Mouse (Mus musculus): ENCODE measurements around the gene Pmepa1.

Pmepa1 gene

DNA sequence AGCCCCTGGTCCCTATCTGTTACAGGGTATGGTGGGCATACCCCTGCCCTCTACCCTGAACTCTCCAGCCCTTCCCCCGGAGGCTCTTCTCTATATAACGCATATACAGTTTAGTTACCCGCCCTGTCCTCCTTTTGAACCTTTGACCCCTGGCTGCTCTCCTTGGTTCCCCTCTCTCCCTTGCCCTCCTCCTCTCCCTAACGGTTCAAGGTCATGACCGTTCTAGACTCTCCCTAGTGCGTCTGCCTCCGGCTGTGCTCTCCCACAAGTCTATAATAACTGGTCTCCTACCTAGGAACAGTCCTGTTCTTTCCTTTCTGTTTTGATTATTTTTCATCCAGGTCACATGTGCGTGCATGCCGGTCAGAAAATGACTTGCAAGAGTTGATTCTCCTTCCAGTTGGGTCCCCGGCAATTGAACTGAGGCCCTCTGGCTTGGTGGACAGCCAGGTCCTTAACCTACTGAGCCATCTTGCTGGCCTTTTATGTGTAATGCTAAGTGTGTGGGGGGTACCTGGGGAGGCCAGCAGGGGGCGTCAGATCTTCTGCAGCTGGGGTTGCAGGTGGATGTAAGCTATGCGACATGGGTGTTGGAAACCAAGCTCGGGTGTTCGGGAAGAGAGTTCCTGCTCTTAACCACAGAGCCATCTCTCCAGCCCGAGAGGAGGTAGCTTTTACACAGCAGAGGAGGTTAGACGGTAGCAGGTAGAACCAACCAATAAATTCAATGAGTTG is 2.7 kb upstream of the Pmepa1 start:
- no peak for DNase-seq (ENCODE audit: extremely low read depth, low read depth, low spot score)

DNA sequence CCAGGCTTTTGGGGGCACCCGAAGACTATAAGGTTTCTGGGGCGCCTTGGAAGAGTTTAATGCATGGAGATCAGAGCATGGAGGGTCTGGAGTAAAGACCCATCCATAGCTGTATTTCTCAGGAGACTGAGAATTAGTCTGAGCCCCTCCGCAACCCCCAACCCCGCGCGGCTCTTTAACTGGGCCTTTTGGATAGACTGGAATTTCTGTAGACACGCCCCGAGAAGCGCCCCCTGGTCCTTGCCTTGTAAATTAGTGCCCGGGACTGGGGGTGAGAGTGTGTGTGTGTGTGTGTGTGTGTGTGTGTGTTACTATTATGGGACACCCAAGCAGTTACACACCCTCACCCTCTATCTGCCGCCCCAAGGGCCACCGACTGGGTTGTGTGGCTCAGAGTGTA is 526 bp upstream of the Pmepa1 start:
- DNase-seq (ENCODE audit: extremely low read depth, low read depth, low spot score): no peak

DNA sequence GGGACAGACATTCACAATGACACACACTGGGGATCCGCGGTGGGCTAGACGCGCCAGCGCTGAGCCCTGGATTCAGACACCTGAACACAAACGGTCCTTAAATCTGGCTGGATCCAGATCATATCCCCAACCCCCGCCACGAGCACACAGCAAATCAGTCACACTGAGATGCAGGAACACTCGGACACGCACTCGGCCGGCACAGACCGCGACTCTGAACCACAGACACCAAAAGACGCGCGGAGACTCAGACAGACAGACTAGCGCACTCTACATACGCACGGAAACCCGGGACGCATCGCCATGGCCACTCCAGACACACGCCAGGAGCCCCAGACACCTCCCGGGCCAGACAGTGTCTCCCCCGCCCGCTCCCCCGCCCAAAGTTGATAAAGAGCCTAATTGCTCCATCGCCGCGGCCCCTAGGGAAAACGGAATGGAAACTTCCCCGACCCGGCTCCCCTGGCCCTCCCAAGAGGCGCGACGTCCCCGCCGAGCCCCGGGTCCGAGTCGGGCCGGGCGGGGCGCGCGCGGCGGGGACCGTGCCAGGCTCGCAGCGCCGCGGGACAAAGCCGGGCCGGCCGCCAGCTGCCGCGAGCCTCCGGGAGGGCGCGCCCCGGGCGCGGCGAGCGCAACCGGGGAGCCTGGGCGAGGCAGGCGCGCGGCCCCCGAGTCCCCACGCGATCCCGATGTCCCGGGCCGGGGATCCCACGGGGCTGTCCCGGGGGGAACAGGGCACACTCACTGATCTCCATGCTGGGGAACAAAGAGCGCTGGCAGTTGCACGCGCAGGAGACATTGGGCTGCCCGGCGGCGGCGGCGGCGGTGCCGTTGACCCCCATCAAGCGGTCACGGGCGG is 761 bp downstream of the Pmepa1 start:
- no peak for DNase-seq (ENCODE audit: extremely low read depth, low read depth, low spot score)

DNA sequence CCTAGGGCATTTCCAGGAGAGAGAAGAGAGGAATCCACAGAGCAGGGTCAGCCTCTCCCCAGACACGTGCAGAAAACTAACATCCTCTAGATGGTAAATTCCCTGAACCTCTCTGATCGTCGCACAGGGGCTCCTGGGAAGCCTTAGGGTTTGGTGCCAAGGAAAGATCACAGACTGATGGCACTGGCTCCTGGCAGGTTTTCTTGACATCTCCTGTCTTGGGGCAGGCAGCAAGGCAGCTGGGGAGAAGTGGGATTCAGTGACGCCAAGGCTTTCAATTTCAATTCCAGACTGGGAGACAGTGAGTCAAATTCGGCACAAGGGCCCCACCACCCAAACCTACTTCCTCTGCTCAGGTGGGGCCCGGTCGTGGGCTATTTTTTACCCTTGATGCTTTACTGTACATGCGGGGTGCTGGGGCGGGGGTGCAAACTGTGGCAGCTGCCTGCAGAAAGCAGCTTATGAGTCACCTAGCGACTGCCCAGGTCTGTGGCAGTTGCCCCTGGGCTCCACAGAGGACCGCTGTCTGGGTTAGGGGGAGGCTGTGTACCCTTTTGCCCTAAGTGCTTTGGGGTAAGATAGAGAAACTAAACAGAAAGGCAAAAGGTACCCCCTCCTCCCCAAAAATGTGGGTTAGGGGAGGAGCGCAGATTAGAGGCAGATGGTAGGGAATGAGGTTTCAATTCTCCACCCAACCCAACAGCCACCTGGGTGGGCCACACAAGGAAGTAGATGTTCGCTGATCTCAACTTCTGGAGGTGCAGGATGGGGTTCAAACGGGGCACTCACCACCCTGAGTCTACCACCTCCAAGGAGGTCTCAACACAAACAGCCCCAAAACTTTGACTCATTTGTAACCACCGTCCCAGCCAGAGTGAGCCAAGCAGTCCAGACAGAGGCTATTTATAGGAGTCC is 1.6 kb downstream of the Pmepa1 start:
- no peak for DNase-seq (ENCODE audit: extremely low read depth, low read depth, low spot score)

DNA sequence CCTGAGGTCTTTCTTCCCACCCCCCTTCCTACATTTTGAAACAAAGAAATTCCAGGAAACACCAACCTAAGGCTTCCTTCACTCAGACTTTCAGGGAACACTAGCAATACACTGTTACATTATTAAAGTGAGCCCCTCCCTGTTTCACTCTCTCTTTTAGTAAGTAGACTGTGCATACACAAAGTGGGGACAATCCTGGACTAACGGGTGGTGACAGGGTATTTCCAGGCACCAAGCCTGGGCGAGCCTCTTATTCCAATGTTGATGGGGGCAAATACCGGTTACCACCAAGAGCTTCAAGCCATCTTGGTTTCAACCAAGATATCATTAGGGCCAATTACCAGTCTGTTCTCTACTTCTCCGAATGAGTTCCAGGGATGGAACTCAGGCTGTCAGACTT is 2.4 kb downstream of the Pmepa1 start:
- no peak for DNase-seq (ENCODE audit: extremely low read depth, low read depth, low spot score)

DNA sequence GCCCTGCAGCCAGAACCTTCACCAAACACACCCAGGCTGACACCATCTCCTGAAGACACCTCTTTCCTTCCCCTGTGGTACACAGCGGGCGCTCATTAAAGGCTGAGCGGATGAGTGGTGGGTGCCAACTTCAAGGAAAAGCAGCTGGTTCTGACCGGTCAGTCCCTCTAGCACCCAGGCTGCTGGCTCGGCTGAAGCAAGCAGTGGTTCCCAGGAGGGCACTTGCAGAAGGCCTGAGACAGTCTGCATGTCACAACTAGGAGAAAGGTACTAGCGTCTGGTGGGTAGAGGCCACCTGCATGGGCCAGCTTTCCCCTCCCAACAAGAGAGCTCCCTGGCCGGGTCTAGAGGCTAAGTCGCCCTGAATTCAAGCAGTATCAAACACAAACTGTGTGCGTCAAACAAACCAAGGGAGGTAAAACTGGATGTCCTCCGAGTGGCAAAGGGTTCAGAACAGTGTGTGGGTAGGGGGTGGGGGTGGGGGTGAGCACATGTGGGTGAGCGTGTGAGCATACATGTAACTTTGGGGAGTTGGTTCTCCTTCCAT is 3.9 kb downstream of the Pmepa1 start:
- no peak for DNase-seq (ENCODE audit: extremely low read depth, low read depth, low spot score)

DNA sequence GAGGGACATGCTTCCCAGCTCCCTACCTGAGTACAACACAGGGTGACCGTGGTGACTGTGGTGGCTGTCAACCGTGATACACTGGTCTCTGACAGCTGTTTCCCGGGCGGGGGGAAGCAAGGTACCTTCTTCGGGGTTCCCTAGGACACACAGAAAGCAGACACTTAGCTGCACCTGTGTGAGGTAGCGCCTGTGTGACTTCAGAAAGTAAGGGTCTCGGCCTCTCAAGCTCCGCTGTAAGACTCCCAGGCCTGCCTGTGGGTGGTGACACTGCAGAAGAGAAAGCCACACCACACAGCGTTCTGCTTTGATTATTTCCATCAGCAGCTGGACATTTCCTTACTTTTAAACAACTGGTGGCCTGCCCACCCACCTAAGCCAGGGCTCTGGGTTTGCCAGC is 4.8 kb downstream of the Pmepa1 start:
- no peak for DNase-seq (ENCODE audit: extremely low read depth, low read depth, low spot score)

DNA sequence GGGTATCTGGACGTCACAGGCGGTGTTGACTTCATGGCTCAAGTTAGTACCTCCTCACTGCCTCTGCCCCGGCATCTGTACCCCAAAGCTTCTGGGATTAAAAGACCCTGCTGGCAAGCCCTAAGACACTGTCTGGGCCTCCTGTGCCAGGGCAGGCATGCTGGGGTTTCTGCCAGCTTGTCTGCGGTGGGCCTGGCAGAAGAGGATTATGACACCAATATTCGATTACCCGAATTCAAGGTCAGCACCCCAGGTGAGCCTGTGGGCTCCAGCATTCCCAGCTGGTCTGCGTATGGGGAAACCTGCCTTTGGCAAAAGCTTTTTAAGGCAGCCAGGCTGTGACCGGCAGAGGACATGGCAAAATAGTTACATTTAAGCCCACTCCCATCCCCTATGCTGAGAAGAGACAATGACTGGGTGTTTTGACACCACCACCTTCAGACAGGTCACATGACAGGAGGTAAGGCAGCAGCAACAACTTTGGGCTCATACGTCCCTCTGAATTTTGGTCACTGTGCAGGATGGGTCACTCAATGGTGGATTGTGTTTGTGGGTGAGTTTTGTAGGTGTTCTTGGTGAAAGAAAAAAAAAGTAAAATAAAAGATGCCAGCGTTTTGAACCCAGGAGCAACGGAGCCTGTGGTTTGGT is 5.6 kb downstream of the Pmepa1 start:
- no peak for DNase-seq (ENCODE audit: extremely low read depth, low read depth, low spot score)

DNA sequence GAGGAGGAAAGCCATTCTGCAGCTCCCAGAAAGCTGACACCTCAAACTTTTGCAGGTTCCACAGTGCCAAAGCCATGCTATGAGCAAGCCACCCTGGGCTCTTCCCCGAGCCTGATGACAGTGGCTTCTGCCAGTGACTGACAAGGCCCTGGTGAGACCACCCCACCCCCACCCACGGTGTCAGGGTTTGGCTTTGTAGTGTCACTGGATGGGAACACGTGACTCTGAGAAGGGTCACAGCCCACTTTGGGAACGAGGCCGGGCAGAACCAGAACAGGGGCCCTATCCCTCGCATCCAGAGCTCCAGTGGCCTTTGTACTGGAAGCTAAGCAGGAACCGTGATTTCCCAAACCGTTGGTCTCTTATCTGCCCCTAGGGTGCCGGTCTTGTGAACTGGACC is 6.1 kb downstream of the Pmepa1 start:
- DNase-seq (ENCODE audit: extremely low read depth, low read depth, low spot score): no peak

DNA sequence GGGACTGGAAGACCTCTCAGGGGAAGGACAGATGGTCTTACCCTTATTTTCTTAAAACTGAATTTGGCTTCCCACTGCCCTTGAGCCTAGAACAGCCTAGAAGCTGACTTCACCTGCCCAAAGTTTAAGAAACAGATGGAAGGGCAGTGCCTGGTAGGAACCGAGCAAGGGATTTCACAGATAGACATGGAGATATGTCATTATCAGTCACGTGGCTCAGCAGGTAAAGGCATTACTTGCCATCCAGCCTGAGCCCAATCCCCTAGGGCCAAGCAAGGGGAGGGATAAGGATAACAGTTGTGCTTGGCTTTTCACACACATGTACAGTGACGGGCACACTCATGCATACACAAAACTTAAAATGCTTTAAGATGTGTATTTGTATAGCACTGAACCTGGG is 8.8 kb downstream of the Pmepa1 start:
- no peak for DNase-seq (ENCODE audit: extremely low read depth, low read depth, low spot score)

DNA sequence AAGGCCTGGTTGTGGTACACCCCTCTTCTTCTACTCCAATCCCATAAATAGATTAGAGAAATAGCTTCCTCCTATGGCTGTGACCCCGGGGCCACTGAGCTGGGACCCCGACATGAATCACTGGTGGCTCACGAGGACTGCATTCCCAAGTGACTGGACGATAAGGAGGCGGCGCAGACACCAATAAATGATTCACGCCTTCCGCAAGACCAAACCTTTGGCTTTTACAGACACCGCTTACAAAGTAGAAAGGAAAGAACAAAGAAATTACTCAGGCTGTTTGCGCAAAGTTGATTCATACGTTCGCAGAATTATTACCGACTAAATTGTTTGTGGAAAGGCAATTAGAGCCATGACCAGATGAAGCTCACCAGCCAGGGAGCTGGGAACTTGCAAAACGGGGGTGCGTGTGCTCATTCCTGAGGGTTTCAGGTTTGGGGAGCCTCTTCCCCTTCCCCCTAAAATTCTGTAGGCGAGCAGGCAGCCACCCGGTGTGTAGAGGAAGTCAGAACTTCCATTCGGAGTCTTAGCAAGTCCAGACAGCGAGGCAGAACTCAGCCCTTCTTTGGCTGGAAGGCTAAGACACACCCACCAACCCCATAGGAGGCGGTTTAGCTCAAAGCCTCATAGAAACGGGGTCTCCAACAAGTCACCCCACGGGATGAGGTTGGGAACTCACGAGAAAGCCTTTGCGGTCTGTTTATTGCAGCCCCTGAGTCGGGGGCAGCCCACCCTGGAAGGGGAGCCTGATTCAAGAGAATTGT is 9.8 kb downstream of the Pmepa1 start:
- DNase-seq (ENCODE audit: extremely low read depth, low read depth, low spot score): no peak

DNA sequence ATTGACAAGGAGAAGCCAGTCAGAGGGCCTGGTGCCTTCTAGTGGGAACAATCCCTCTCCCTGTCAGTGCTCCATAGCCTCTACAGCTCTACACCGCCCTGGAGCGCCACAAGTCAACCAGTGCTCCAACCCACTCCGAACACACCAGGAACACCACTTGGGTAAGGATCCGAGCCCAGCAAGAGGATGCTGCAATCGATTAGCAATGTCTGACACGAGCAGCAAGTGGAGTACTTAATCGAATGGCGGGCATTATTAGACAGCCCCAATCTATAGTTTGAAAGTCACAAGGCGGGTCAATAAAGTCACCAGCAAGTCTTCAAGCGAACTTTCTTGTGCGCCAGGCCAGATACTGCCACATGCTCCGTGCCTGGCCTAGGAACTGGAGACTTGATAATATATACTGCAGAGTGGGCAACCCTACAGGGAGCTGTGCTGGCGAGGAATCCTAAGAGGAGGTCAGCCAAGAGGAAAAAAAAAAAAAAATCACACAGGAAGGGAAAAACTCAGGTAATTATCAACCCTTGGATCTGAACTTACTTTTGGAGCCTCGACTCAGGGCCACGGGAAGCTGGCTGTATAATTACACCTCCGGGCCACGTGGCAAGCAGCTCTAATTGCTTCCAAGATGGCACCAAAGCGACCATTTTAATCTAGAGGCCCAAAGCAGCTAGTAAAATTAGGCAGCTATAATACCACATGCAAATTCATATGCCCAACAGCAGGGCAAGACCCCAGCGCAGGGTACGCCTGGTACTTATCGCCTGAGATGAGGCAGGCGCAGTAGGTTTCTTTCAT is 10.7 kb downstream of the Pmepa1 start:
- no peak for DNase-seq (ENCODE audit: extremely low read depth, low read depth, low spot score)

DNA sequence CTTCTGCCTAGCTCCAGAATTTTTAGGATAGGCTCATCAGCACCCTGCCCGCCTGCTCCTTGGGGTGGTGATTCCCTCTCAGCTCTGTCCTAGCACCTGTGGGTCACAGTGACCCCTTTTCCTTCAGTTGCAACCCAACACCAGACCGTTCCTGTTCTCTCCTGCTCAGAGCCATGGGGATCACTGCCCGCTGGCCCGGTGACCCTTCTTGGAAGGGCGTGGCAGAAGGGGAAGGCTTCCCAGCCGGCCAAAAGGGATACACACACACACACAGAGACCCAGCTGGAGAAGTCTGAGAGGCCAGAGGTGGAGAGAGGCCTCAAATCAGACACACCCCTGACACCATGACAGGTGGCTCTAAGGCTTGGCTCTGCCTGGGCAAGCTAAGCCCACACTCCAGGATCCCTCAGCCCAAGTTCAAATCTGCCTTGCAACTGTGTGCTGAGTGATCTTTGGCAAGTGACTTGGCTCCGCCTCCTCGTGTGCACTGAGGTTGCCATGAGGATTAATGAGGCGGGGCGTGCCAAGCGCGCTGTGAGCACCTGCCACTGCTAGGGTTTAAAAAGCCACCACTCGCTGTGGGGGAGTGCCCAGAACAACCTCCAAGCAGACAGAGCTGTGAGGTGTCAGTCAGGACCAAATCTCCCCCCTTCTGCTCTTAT is 11.7 kb downstream of the Pmepa1 start:
- DNase-seq (ENCODE audit: extremely low read depth, low read depth, low spot score): no peak

DNA sequence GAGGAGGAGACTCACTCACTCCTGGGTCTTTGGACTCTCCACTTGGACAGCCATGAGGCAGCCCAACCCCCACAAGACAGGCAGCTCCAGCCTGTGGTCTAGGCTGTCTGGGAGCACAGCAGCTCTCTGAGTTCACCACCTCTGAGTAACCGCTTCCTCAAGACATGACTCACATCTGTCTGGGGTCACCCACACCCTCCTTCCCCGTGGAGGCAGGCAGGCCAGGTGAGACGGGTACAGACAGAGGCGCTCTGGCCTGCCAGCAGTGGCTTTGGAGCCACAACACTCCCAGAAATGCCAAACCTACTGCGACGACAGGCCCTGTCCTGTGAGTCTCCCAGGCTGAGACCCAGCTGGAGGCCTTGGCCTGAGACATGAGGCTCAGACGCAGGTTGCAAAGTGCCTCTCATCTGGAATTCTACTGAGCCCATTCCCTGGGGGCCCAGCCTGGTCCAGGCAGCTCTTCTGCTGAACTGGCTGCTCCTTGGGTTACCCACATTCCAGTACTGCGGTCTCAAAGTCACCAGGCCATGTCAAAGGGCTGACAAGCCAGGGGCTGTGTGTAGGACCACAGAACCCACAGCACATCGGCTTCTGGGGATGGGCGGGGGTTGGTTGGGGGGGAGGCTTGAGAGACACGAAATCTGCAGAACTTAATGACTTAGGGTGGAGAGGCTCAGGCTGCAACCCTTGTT is 12.6 kb downstream of the Pmepa1 start:
- DNase-seq (ENCODE audit: extremely low read depth, low read depth, low spot score): no peak

DNA sequence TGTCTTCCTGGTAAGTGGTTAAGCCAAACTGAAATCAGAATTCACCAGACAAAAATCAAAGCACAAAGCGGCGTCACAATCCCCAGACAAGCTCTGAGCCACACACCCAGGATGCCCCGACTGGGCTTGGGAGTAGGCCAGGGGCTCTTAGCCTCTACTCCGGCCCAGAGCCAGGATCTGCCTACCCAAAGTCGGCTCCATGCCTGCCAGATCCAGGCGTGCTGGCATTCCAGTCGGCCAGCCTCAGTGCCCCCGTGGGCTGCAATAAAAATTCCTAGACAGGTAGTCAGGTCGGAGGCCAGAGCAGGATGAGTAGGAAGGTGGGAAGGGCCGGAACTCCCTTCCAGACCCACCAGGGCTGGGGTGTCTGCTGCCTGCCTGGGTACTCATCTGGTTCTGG is 14.8 kb downstream of the Pmepa1 start:
- no peak for DNase-seq (ENCODE audit: extremely low read depth, low read depth, low spot score)

DNA sequence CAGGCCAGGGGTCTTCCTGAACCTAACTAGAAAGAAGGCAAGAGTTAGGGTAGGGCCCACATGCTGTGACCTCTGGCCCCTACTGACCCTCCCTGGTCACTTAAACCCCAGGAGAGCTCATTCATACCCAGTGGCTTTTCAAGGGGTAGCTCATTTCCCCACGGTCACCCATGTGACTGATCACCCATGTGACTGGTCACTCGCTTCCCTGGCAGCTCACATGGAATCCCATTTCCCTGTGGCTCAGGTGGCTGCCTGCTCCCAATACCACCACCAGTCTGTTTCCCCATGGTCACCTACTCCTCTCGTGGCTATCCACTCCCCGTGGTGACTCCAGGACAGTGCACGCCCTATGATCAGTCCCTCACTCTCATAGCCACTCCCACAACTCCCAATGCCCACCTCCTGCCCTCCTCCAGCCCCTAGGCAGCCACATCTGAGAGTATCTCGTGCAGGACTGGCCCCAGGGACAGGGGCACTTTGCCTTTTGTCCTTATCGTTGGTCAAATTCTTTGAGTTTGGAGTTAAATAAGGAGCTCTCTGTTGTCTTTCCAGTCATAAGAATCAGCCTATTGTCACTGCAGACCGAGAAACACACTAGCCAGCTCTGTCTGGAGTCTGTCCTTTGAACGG is 17.8 kb downstream of the Pmepa1 start:
- no peak for DNase-seq (ENCODE audit: extremely low read depth, low read depth, low spot score)

DNA sequence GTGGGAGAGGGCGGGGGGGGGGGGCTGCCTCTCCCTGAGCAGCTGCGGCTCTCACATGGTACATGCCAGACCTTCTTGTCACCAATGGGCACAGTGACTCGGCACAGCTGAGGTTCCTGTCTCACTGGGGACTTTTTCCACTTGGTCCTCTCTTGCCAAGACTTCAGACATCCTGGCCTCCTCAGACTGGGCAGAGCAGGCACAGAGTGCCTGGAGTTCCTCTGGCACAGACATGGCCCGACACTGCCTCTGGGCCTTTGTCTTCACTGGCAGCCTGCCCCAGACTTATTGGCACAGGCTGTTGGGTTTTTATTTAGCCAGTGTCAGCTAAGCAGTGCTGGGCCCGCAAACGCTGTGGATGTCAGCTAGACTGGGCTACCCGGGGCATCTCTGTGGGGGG is 18.7 kb downstream of the Pmepa1 start:
- no peak for DNase-seq (ENCODE audit: extremely low read depth, low read depth, low spot score)

DNA sequence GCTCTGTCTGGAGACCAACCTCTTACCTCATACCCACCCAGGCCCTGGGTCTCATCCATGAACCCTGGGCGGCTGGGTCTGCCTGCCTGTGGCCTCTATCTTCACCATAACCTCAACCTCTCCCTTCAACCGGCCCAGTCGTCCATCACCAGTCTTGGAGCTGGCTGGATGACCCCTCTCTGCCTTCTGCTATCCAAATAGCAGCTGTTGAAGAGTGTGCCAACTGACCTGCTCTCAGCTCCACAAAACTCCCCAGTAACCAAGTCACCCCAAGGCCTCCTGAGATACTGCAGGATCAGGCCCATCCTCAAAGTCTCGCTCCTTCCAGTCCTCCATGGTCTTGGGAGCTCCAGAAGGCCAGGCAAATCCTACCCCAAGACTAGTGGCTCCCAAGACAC is 19.8 kb downstream of the Pmepa1 start:
- no peak for DNase-seq (ENCODE audit: extremely low read depth, low read depth, low spot score)
